Mouse (Mus musculus) frontal cortex, adult (tissue): ENCODE measurements around the gene Csdc2.
"Not testable (repeated sequence)": the region's sequence is repeated elsewhere in the genome, so short reads cannot be mapped to it uniquely, and the experiment has no call there.

ENCODE experiments used
- ATAC-seq: cut with Nextera tagmentation; 2 replicates; pipeline ENCODE4 v1.9.2; 2017; ENCODE audit warnings: mild to moderate bottlenecking, moderate library complexity, mixed read lengths; ENCODE audit not compliant: low TSS enrichment

Csdc2 gene

GRCm38 (mm10) chr15:81954716-81955115 is 18.2 kb downstream of the Csdc2 start:
- no peak for ATAC-seq

- ATAC-seq = no peak
Observed at GRCm38 (mm10) chr15:81955414-81955813, 18.9 kb downstream of the Csdc2 start.

- peak; percentile 24; the same call in 1 of the 2 replicates for ATAC-seq
Observed at GRCm38 (mm10) chr15:81956457-81956856, 19.9 kb downstream of the Csdc2 start.

DNA sequence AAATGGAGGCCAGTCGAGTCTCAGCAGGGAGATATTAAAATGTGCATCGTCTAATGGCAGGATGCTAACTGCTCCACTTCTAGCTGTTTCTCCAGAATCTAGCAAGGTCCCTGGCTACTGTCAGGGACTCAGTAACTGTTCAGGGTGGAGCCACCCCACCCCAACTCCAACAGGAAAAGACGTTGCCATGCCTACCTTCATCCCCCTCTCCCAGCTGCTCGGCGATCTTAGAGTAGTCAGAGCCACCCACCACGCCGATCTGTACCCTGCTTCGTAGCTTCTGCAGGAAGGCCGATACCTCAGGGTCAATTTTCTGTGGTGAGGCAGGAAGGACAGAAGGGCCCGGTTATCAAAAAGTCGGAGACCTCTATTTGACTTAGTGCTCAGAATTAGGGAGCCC is 21.0 kb downstream of the Csdc2 start:
- ATAC-seq = 0 out of 2 replicates have a peak, but pooled peaks have one; percentile 15

GRCm38 (mm10) chr15:81958906-81959305 is 22.3 kb downstream of the Csdc2 start:
- no peak for ATAC-seq

- ATAC-seq = peak; percentile 90
Observed at GRCm38 (mm10) chr15:81960171-81961077, 23.9 kb downstream of the Csdc2 start, which contains the start of gene Pmm1. Gene Pmm1, minus strand, starts transcription at chr15:81960930.

- ATAC-seq = no peak
Observed at GRCm38 (mm10) chr15:81961078-81961451, 24.5 kb downstream of the Csdc2 start.

- no peak for ATAC-seq
Observed at GRCm38 (mm10) chr15:81964262-81964661, 27.7 kb downstream of the Csdc2 start.

GRCm38 (mm10) chr15:81964980-81965545 is 28.5 kb downstream of the Csdc2 start:
- ATAC-seq = no peak

DNA sequence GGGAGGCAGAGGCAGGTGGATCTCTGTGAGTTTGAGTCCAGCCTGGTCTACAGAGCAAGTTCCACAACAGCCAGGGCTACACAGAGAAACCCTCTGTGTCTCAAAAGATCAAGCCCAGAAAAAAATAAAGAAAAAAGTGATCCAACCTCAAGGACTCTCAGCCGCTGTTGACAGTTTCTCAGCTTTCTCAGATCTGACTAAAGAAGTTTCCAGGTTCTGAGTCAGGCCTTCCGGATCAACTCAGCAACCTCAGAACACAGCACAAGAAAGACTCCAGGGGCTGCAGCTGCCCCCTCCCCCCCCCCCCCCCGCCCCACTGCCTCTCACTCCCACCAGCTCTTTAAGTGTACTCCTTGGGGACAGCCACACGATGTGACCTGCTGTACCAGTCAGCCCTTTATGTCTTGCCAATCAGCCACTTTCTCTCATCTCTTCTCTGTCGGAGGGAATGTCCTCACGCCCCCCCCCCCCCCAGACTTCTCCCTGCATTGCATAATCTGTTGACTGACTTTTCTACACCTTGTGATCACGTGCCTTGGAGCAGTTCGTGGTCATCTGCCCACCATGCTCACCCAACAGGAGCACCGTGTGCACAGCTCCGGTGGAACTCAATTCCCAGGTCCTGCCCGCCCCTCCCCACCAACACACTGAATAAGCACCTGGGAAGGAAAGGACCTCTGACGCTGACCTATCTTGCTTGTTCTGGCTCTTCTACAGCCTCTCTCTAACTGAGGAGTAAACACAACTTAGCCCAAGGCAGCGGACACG is 29.7 kb downstream of the Csdc2 start:
- ATAC-seq = no peak

- ATAC-seq = no peak
Observed at GRCm38 (mm10) chr15:81967821-81968220, 31.3 kb downstream of the Csdc2 start.

GRCm38 (mm10) chr15:81968447-81968846 is 31.9 kb downstream of the Csdc2 start:
- no peak for ATAC-seq

DNA sequence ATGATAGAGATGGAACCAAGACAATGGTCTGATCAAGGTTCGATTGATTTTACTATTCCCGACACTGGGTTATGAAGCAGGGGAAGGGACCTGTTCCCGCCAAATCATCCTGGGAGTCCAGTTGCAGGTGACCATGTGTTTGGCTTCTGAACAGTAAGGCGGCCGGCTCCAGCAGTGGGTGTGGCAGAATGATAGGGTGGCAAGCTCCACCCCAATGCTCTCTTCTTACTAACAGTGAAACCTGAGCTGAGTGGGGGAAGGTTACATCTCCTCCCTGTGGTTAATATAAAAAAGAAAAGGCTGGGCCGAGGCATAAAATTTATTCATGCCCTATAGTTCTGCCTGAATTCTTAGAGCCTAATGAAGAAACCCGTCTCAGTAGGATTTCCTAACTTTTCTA is 32.6 kb downstream of the Csdc2 start:
- ATAC-seq = no peak

GRCm38 (mm10) chr15:81969635-81970034 is 33.1 kb downstream of the Csdc2 start:
- ATAC-seq = not testable (repeated sequence)

GRCm38 (mm10) chr15:81970498-81970897 is 33.9 kb downstream of the Csdc2 start:
- not testable (repeated sequence) for ATAC-seq

DNA sequence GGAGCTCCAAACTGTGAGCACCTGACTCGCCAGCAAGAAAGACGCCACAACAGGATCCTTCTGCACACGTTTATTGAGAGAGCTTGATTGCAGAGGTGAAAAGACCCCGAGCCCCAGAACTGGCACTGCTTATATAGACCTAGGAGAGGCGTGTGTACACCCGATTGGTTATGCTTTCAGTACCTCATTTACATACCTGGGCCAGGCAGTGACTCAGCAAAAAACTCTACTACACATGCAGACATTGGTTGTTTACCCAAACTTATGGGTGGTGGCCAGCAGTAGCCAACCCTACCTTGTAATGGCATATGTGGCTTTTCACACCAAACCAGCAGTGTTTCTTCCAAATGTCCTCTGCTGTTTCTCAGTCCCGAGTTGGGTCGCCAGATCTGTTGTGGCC is 38.6 kb downstream of the Csdc2 start:
- ATAC-seq = not testable (repeated sequence)

GRCm38 (mm10) chr15:81980321-81980720 is 43.8 kb downstream of the Csdc2 start, which contains the start of gene 1700029P11Rik:
Gene 1700029P11Rik, plus strand, starts transcription at chr15:81980540.
- ATAC-seq = no peak

GRCm38 (mm10) chr15:81982173-81982572 is 45.6 kb downstream of the Csdc2 start:
- ATAC-seq = no peak

DNA sequence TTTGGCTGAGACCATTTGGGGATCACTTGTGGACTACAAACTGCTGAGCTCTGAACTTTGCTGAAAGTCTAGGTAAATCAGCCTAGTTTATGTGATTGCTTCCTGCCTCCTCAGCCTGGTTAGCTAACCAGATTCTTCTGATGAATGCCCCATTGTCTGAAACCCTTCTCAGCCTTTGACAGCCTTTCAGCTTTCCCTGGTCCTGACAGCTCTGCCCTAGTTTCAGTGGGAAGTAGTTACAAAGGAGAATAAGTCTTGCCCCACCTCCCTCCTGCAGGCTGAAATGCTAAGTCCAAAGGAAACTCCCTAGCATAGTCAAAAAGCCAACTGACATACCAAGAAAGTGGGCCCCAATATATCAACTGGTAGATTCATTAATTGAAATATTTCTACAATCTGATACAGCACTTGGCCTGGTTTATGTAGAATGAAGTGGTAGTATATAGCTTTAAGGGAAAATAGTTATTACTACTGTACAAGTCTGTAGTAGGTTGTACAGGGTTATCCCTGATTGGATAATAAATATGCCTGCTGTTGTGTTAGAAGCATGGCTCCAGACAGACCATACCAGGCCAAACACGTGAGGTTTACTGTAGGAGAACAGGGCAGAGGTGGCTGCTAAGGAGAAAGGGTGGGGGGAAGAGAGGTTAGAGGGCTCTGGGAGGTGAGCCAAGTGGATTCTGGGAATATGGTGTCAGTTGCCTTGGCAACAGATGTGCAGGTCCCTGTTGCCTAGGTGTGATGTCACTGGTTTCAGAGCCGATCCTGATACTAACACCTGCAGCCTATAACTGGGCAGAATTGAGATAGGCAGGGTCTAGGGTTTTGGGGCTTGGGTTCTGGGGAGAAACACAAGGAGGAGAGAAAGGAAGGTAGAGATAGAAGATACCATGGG is 49.0 kb downstream of the Csdc2 start:
- 0 out of 2 replicates have a peak, but pooled peaks have one; percentile 38 for ATAC-seq

DNA sequence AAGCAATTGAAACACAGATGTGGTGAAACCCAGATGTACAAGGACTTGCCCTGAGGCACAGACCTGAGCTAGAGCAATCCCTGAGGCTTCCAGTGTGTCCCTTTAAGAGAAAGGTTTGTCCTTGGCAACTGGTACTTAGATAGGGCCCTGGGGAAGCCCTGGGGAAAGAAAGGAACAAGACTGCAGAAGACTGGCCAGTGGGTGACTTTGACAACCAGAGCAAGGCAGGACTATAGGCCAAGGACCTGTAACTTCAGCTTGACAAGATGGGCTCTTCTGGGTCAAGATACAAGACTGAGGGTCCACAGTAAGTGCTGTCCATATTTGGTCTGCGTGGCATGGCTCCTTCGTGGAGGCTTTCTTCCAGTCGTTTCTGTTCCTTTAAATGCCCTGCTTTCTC is 51.1 kb downstream of the Csdc2 start, which contains the start of gene Xrcc6:
Gene Xrcc6, plus strand, starts transcription at position 190 of the 400 bp plus-strand sequence.
- no peak for ATAC-seq
